Mouse (Mus musculus) intestine, embryonic 16.5 days (tissue): Measurements from ENCODE around the gene Adgrd1. TPM values are rescaled to one million over a fixed set of nuclear protein-coding genes. Genes with fewer than 3 reads are reported as not detected.

ENCODE experiments used
- ATAC-seq: fragments of 200-750 bp; cut with Nextera tagmentation; 2 replicates; pipeline ENCODE4 v1.8.0; 2017; ENCODE audit warnings: moderate TSS enrichment, moderate library complexity
- H3K27ac ChIP-seq: fragments of 300-500 bp; sonication (generic); 2 replicates; pipeline ENCODE4 v1.5.1; 2014; ENCODE audit warnings: mild to moderate bottlenecking, low read length
- H3K27me3 ChIP-seq: fragments of 300-500 bp; sonication (generic); replicated peaks from 2 replicates; pipeline ENCODE4 v1.6.1; 2014; ENCODE audit warnings: low read length, control low read depth, mixed read lengths; ENCODE audit not compliant: control insufficient read depth, insufficient read depth
- H3K36me3 ChIP-seq: fragments of 300-500 bp; sonication (generic); 2 replicates; pipeline ENCODE4 v1.6.1; 2014; ENCODE audit warnings: low read length, control low read depth; ENCODE audit not compliant: control insufficient read depth, insufficient read depth
- H3K4me1 ChIP-seq: fragments of 300-500 bp; sonication (generic); 2 replicates; pipeline ENCODE4 v1.6.1; 2014; ENCODE audit warnings: low read length, control low read depth, mixed read lengths; ENCODE audit not compliant: control insufficient read depth, insufficient read depth
- H3K4me2 ChIP-seq: fragments of 300-500 bp; sonication (generic); 2 replicates; pipeline ENCODE4 v1.6.1; 2014; ENCODE audit warnings: low read depth, low read length, control low read depth
- H3K4me3 ChIP-seq: fragments of 300-500 bp; sonication (generic); 2 replicates; pipeline ENCODE4 v1.5.1; 2014; ENCODE audit warnings: mild to moderate bottlenecking, low read length
- H3K9ac ChIP-seq: fragments of 300-500 bp; sonication (generic); 2 replicates; pipeline ENCODE4 v1.6.1; 2014; ENCODE audit warnings: low read depth, low read length
- H3K9me3 ChIP-seq: fragments of 300-500 bp; sonication (generic); 2 replicates; pipeline ENCODE4 v1.6.1; 2016; ENCODE audit warnings: low read length, control low read depth; ENCODE audit not compliant: control insufficient read depth
- WGBS: fragments of 180-500 bp; shearing (Covaris S2); extraction: QIAGEN DNeasy Blood & Tissue Kit; methylation state at CpG from one replicate; pipeline ENCODE4 v1.1.7; 2014; 5-methylcytosine and 5-hydroxymethylcytosine counted together
- polyA plus RNA-seq: library from polyadenylated mRNA; unstranded; fragments of >200 nt; fragmentation: Nextera tagmentation; extraction: Ambion mirVana; gene quantifications from 2 replicates; pipeline ENCODE4 v1.2.1, GENCODE M21; 2015

Adgrd1 gene
- polyA plus RNA-seq, 1 experiment from 2014 or later: 1.0 TPM

GRCm38 (mm10) chr5:129243120-129243519 is 146.6 kb downstream of the Adgrd1 start:
- 84% methylated on average over 4 of the region's 4 CpGs for WGBS
- Histone ChIP-seq H3K27me3 (no peaks in the 10 kb centered on the region), H3K36me3 (no peaks in the 10 kb centered on the region), H3K27ac (no peak overlapping the region), H3K4me2 (no peak overlapping the region), H3K4me1 (no peaks in the 10 kb centered on the region), H3K9me3 (no peaks in the 10 kb centered on the region), H3K9ac (no peak overlapping the region), H3K4me3 (no peak overlapping the region)
- ATAC-seq: no peak

- Histone ChIP-seq H3K4me1 (no peaks in the 10 kb centered on the region), H3K27me3 (no peaks in the 10 kb centered on the region), H3K9me3 (no peaks in the 10 kb centered on the region), H3K9ac (no peak overlapping the region), H3K27ac (no peak overlapping the region), H3K36me3 (no peaks in the 10 kb centered on the region), H3K4me3 (no peak overlapping the region), H3K4me2 (no peak overlapping the region)
- WGBS: 35% methylated on average over 5 of the region's 5 CpGs
- no peak for ATAC-seq
Measured at GRCm38 (mm10) chr5:129244392-129244791, 147.8 kb downstream of the Adgrd1 start.

GRCm38 (mm10) chr5:129249080-129249479 is 152.5 kb downstream of the Adgrd1 start:
- WGBS: 67% methylated on average over 8 of the region's 8 CpGs
- no peak for ATAC-seq
- no peaks in the 10 kb centered on the region for H3K9me3 ChIP-seq
- H3K27ac ChIP-seq: no peak overlapping the region
- no peaks in the 10 kb centered on the region for H3K27me3 ChIP-seq
- H3K4me3 ChIP-seq: no peak overlapping the region
- no peaks in the 10 kb centered on the region for H3K4me1 ChIP-seq
- no peak overlapping the region for H3K9ac ChIP-seq
- no peak overlapping the region for H3K4me2 ChIP-seq
- no peaks in the 10 kb centered on the region for H3K36me3 ChIP-seq

Other genes with a start within 250 kb of the Adgrd1 start
- gene Rimbp2, start 143.3 kb upstream of the Adgrd1 start, polyA plus RNA-seq: 0.67 and 0.84 TPM in 2 replicates
- 18.6 and 19.9 TPM in 2 replicates for gene Stx2, start 88.2 kb upstream of the Adgrd1 start, polyA plus RNA-seq
- 437 and 508 TPM in 2 replicates for gene Ran, start 76.7 kb upstream of the Adgrd1 start, polyA plus RNA-seq